Mouse (Mus musculus): ENCODE data around the gene Mybphl. TPM values are rescaled to one million over a fixed set of nuclear protein-coding genes. Genes with fewer than 3 reads are reported as not detected.

Gene Mybphl
- total RNA-seq, 2 experiments from 2014 or later = 0.94 TPM; not detected in 1

GRCm38 (mm10) chr3:108409656-108410358 lies 45.1 kb downstream of the Mybphl start:
- no peak for DNase-seq (ENCODE audit: low spot score in 2 of 2)

GRCm38 (mm10) chr3:108410359-108410714 lies 45.6 kb downstream of the Mybphl start:
- DNase-seq (ENCODE audit: low spot score in 2 of 2) = no peak

GRCm38 (mm10) chr3:108411026-108411753 lies 46.5 kb downstream of the Mybphl start:
- no peak for DNase-seq (ENCODE audit: low spot score in 2 of 2)

GRCm38 (mm10) chr3:108411754-108412121 lies 47.0 kb downstream of the Mybphl start:
- DNase-seq (ENCODE audit: low spot score in 2 of 2) = peak; percentile 61 to 82

GRCm38 (mm10) chr3:108413634-108414360 lies 49.1 kb downstream of the Mybphl start:
- DNase-seq (ENCODE audit: low spot score in 2 of 2) = no peak

GRCm38 (mm10) chr3:108414857-108415830 lies 50.4 kb downstream of the Mybphl start, which contains the start of gene Celsr2:
Celsr2 (minus strand) TSS chr3:108415552.
- no peak for DNase-seq (ENCODE audit: low spot score in 2 of 2)

- peak; percentile 81 to 85 for DNase-seq (ENCODE audit: low spot score in 2 of 2)
Measured at GRCm38 (mm10) chr3:108415831-108416223, 51.1 kb downstream of the Mybphl start.

GRCm38 (mm10) chr3:108423006-108423405 lies 58.3 kb downstream of the Mybphl start:
- DNase-seq (ENCODE audit: low spot score in 2 of 2) = no peak

GRCm38 (mm10) chr3:108423844-108424801 lies 59.4 kb downstream of the Mybphl start:
- DNase-seq (ENCODE audit: low spot score in 2 of 2) = peak in 1 of 2 experiments; percentile 64

GRCm38 (mm10) chr3:108424944-108425623 lies 60.4 kb downstream of the Mybphl start:
- DNase-seq (ENCODE audit: low spot score in 2 of 2) = no peak

GRCm38 (mm10) chr3:108425624-108426018 lies 60.9 kb downstream of the Mybphl start:
- no peak for DNase-seq (ENCODE audit: low spot score in 2 of 2)

Other genes starting within 250 kb of the Mybphl start
- 10 to 100 TPM; 38.1 to 44.4 TPM for gene Gnai3, start 218.8 kb upstream of the Mybphl start, total RNA-seq (2021)
- gene Gpr61, start 210.0 kb upstream of the Mybphl start, total RNA-seq (2021) = 10 to 100 TPM; 14.4 to 15.2 TPM
- gene Amigo1, start 178.6 kb upstream of the Mybphl start, total RNA-seq (2021) = 10 to 100 TPM; 47.2 to 49.0 TPM
- gene Cyb561d1, start 163.7 kb upstream of the Mybphl start, total RNA-seq (2021) = 10 to 100 TPM; 11.5 to 12.4 TPM
- 10 to 100 TPM; 20.9 to 24.4 TPM for gene Atxn7l2, start 154.0 kb upstream of the Mybphl start, total RNA-seq (2021)
- 1 to 10 TPM; 1.8 to 2.6 TPM for gene Sypl2, start 138.3 kb upstream of the Mybphl start, total RNA-seq (2021)
- gene Psma5, start 108.0 kb upstream of the Mybphl start, total RNA-seq (2021) = 10 to 100 TPM; 77.2 to 80.1 TPM
- 100 to 1,000 TPM; 255 to 268 TPM for gene Sort1, start 80.8 kb upstream of the Mybphl start, total RNA-seq (2021)
- 10 to 100 TPM; 12.6 to 12.9 TPM for gene Psrc1, start 18.9 kb downstream of the Mybphl start, total RNA-seq (2021)
- 100 to 1,000 TPM; 184 to 194 TPM for gene Celsr2, start 50.6 kb downstream of the Mybphl start, total RNA-seq (2021)
- 100 to 1,000 TPM; 199 to 200 TPM for gene Sars, start 80.3 kb downstream of the Mybphl start, total RNA-seq (2021)
- gene 1700013F07Rik, start 169.2 kb downstream of the Mybphl start, total RNA-seq (2021) = 1 to 10 TPM; 2.0 to 2.9 TPM
- 10 to 100 TPM; 17.1 to 19.7 TPM for gene 5330417C22Rik, start 171.6 kb downstream of the Mybphl start, total RNA-seq (2021)
- 10 to 100 TPM; 44.4 to 45.3 TPM for gene Tmem167b, start 197.6 kb downstream of the Mybphl start, total RNA-seq (2021)
- gene Taf13, start 206.8 kb downstream of the Mybphl start, total RNA-seq (2021) = 10 to 100 TPM; 37.0 to 43.6 TPM
- 100 to 1,000 TPM; 125 to 127 TPM for gene Wdr47, start 226.4 kb downstream of the Mybphl start, total RNA-seq (2021)